Mouse (Mus musculus) cerebral cortex, adult 2 months (tissue): ENCODE results near the gene Cyp2d22.

Experiments
- WGBS: fragments of 180-500 bp; shearing (Covaris S2); methylation state at CpG from one replicate; pipeline ENCODE4 v1.1.7; 2018; 5-methylcytosine and 5-hydroxymethylcytosine counted together

The Cyp2d22 gene

DNA sequence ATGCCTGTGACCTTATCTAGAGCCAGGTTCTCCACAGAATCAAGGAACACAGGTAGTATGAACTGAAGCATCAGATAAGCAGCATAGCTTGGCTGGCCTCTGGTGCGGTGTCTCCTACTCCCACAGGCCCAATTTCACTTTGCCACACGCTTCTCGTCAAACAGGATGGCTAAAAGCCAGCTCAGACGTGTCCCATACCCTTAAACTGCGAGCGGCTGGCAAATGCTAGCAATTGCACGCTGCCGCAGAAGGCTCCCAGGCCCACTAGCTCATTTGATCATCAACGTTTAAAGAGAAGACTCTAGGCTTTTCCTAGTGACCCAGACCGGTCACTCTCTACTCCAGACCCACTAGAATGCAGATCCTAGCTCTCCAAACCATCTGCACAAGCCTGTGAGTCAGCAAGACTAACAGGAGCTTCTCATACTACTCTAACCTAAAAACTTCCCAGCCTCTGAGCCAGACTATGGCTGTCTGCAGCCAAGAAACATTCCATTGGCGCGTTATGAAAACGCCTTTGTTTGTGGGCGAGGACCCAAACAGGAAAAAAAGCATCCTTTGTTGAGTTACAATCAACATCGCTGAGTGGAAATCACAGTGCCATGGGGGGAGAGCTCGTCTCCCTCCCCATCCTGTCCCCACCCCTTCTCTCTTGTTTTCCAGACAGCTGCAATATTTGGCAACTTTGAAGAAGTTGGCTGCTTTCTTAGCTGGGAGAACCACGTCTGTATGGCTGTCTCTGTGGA lies 3.5 kb downstream of the Cyp2d22 start:
- 43% methylated on average over 17 of the region's 17 CpGs for WGBS

GRCm38 (mm10) chr15:82375855-82376254 lies 4.2 kb downstream of the Cyp2d22 start:
- WGBS: 87% methylated on average over 9 of the region's 9 CpGs

- 89% methylated on average over 5 of the region's 5 CpGs for WGBS
Measured at GRCm38 (mm10) chr15:82374437-82374836, 5.6 kb downstream of the Cyp2d22 start.

- 87% methylated on average over 5 of the region's 5 CpGs for WGBS
Measured at GRCm38 (mm10) chr15:82372991-82373390, 7.1 kb downstream of the Cyp2d22 start.

GRCm38 (mm10) chr15:82372446-82372845 lies 7.6 kb downstream of the Cyp2d22 start:
- 93% methylated on average over 6 of the region's 6 CpGs for WGBS

- 91% methylated on average over 1 of the region's 1 CpGs for WGBS
Measured at GRCm38 (mm10) chr15:82368851-82369250, 11.2 kb downstream of the Cyp2d22 start.

- WGBS: 85% methylated on average over 4 of the region's 4 CpGs
Measured at GRCm38 (mm10) chr15:82368146-82368545, 11.9 kb downstream of the Cyp2d22 start.

GRCm38 (mm10) chr15:82364561-82364960 lies 15.5 kb downstream of the Cyp2d22 start:
- 58% methylated on average over 7 of the region's 9 CpGs for whole genome bisulfite sequencing

DNA sequence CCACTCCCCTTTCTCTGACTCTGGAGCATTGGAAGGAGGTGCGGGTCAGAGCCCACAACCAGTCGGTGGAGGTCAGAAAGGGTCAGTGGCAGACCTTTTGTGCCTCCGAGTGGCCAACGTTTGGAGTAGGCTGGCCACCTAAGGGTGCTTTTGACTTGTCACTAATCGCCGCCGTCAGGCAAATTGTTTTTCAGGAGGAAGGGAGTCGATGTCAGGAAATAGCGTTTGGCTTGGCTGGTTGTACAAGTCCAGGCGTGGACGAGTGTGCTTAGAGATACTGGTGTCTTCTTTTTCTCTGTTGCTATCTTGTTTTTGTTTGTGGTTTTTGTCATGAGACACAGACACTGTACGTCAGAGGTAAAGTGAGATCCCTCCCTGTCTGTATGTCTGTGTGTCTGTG lies 16.3 kb downstream of the Cyp2d22 start:
- 74% methylated on average over 9 of the region's 12 CpGs for WGBS

- WGBS: 90% methylated on average over 4 of the region's 4 CpGs
Measured at GRCm38 (mm10) chr15:82362234-82362633, 17.8 kb downstream of the Cyp2d22 start.

- 81% methylated on average over 11 of the region's 11 CpGs for WGBS
Measured at GRCm38 (mm10) chr15:82361459-82362018, 18.5 kb downstream of the Cyp2d22 start.

GRCm38 (mm10) chr15:82358431-82359260 lies 21.4 kb downstream of the Cyp2d22 start:
- WGBS: 70% methylated on average over 22 of the region's 22 CpGs

- 1% methylated on average over 57 of the region's 57 CpGs for WGBS
Measured at GRCm38 (mm10) chr15:82354126-82354945, 25.7 kb downstream of the Cyp2d22 start, which contains the start of gene Ndufa6. TSS of gene Ndufa6 (minus strand) at chr15:82354322.

DNA sequence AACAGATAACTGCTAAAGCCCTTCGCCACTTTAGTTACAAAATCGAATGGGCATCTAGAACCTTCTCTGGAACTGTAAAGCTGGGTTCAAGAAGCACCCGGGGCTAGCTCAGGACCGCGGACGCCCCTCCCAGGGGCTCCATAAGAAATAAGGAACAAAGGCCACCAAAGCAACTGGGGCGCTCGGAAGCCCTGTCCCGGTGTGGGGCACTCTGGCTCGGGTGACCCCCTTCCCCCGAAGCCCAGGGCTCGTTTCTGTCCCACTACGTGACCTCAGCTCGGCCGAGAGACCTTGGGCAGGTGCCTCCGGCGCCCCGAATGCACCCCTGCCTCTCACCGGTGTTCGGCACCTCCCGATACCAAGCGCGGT lies 26.3 kb downstream of the Cyp2d22 start:
- under 1% methylated on average over 23 of the region's 23 CpGs for WGBS

GRCm38 (mm10) chr15:82353078-82353744 lies 26.8 kb downstream of the Cyp2d22 start:
- 15% methylated on average over 14 of the region's 14 CpGs for WGBS

DNA sequence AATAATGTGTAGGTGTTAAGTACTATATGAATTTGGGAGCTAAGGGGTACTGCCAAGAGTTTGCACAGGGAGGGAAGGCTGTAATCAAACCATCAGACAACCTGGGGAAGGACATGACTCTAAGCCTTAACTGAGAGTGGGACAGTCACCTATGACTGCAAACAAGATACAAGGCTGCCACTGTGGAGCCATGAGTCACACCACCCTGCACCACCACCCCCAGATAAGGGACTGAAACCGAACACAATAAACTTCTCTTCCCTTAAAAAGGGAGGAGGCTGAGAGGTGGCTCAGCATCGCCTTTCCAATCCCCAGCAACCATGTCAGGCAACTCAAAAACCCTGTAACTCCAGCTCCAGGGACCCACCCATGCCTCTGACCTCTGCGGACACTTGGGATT lies 28.6 kb downstream of the Cyp2d22 start:
- WGBS: 49% methylated on average over 3 of the region's 3 CpGs

DNA sequence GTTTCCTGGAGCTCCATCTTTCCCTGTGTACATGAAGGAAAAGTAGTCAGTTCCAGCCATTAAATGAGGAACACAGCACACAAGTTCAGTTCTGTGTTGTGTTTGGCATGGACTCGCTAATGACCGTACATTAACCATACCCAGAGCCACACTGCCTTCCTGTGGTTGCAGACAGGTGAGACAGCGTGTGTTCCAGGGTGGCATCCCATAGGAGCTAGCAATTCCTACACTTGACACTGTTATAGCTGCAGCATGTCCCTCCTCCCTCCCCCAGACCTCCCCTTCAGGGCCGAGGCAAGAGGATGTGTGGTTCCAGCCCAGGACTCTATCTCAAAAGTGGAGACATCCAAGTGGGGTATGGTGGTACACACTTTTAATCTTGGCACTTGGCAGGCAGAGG lies 29.7 kb downstream of the Cyp2d22 start:
- WGBS: 88% methylated on average over 4 of the region's 4 CpGs

DNA sequence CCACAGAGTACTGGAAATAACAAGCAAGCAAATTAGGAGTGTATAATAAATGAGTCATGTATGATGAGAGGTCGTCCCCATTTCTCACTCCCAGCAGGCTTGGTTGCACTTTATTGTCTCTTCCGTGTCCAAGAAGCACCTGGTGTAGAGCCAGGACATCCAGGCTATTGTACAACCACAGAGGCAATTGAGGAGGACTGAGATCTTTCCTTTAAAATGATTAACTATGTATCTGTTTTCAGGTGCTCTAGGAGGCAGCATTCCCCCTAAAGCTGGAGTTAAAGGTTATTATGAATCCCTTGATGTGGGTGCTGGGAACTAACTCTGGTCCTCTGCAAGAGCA lies 31.1 kb downstream of the Cyp2d22 start:
- WGBS: 74% methylated on average over 2 of the region's 2 CpGs

- 84% methylated on average over 8 of the region's 8 CpGs for WGBS
Measured at GRCm38 (mm10) chr15:82348258-82348998, 31.6 kb downstream of the Cyp2d22 start.

GRCm38 (mm10) chr15:82347852-82348251 lies 32.2 kb downstream of the Cyp2d22 start:
- 91% methylated on average over 12 of the region's 12 CpGs for WGBS

GRCm38 (mm10) chr15:82347303-82347676 lies 32.8 kb downstream of the Cyp2d22 start:
- WGBS: 70% methylated on average over 4 of the region's 4 CpGs
